Mouse (Mus musculus) brown adipose tissue, adult 24 weeks (tissue): ENCODE data around the gene Igfbp4. TPM values are rescaled to one million over a fixed set of nuclear protein-coding genes. Genes with fewer than 3 reads are reported as not detected.

Experiments used
- H3K27ac ChIP-seq: fragments of 200-500 bp; replicated peaks from 2 replicates; pipeline ENCODE4 v1.5.1; 2012; ENCODE audit warnings: low read depth, mild to moderate bottlenecking, low read length
- H3K4me1 ChIP-seq: fragments of 200-500 bp; 2 replicates; pipeline ENCODE4 v1.6.1; 2012; ENCODE audit warnings: low read length, mixed read lengths; ENCODE audit not compliant: control insufficient read depth, insufficient read depth, insufficient read length
- H3K4me3 ChIP-seq: fragments of 200-500 bp; 2 replicates; pipeline ENCODE4 v1.5.1; 2012; ENCODE audit warnings: low read depth, mild to moderate bottlenecking, low read length, moderate library complexity; ENCODE audit not compliant: insufficient read depth
- polyA plus RNA-seq: library from polyadenylated mRNA; stranded (reverse); fragments of >200 nt; gene quantifications from 2 replicates; pipeline ENCODE4 v1.2.4, GENCODE M21; 2012; ENCODE audit not compliant: missing spikeins, insufficient read depth, insufficient read length

Gene Igfbp4
- 63.5 and 77.4 TPM in 2 replicates for polyA plus RNA-seq

- Histone ChIP-seq H3K4me1 (peaks cover 22% of the 10 kb centered on the region), H3K27ac (peak within 1 kb of the TSS; percentile 94), H3K4me3 (peak within 1 kb of the TSS; percentile 65)
Measured at GRCm38 (mm10) chr11:99041051-99041729, at the start of gene Igfbp4. Igfbp4 (plus strand) TSS chr11:99041244.

- Histone ChIP-seq H3K4me1 (no peaks in the 10 kb centered on the region), H3K4me3 (no peak overlapping the region), H3K27ac (no peak overlapping the region)
Measured at GRCm38 (mm10) chr11:98995987-98996386, 45.1 kb upstream of the Igfbp4 start.

GRCm38 (mm10) chr11:98997659-98998058 is 43.4 kb upstream of the Igfbp4 start:
- H3K4me1 ChIP-seq: no peaks in the 10 kb centered on the region
- H3K27ac ChIP-seq: no peak overlapping the region
- no peak overlapping the region for H3K4me3 ChIP-seq

- Histone ChIP-seq H3K4me1 (no peaks in the 10 kb centered on the region), H3K27ac (no peak overlapping the region), H3K4me3 (no peak overlapping the region)
Measured at GRCm38 (mm10) chr11:98998776-98999175, 42.3 kb upstream of the Igfbp4 start.

GRCm38 (mm10) chr11:98999243-98999642 is 41.8 kb upstream of the Igfbp4 start:
- Histone ChIP-seq H3K4me1 (no peaks in the 10 kb centered on the region), H3K4me3 (no peak overlapping the region), H3K27ac (no peak overlapping the region)

- H3K4me3 ChIP-seq: no peak overlapping the region
- no peak overlapping the region for H3K27ac ChIP-seq
- no peaks in the 10 kb centered on the region for H3K4me1 ChIP-seq
Measured at GRCm38 (mm10) chr11:99006788-99007187, 34.3 kb upstream of the Igfbp4 start.

GRCm38 (mm10) chr11:99010124-99010523 is 30.9 kb upstream of the Igfbp4 start:
- no peak overlapping the region for H3K4me3 ChIP-seq
- no peak overlapping the region for H3K27ac ChIP-seq
- H3K4me1 ChIP-seq: no peaks in the 10 kb centered on the region

GRCm38 (mm10) chr11:99010706-99011105 is 30.3 kb upstream of the Igfbp4 start:
- H3K4me3 ChIP-seq: no peak overlapping the region
- H3K4me1 ChIP-seq: no peaks in the 10 kb centered on the region
- no peak overlapping the region for H3K27ac ChIP-seq

GRCm38 (mm10) chr11:99013856-99014255 is 27.2 kb upstream of the Igfbp4 start:
- Histone ChIP-seq H3K27ac (no peak overlapping the region), H3K4me3 (no peak overlapping the region), H3K4me1 (no peaks in the 10 kb centered on the region)

GRCm38 (mm10) chr11:99019844-99020243 is 21.2 kb upstream of the Igfbp4 start:
- Histone ChIP-seq H3K4me1 (no peaks in the 10 kb centered on the region), H3K27ac (no peak overlapping the region), H3K4me3 (no peak overlapping the region)

- no peaks in the 10 kb centered on the region for H3K4me1 ChIP-seq
- H3K27ac ChIP-seq: no peak overlapping the region
- no peak overlapping the region for H3K4me3 ChIP-seq
Measured at GRCm38 (mm10) chr11:99022384-99022933, 18.6 kb upstream of the Igfbp4 start.

GRCm38 (mm10) chr11:99023094-99023493 is 17.9 kb upstream of the Igfbp4 start:
- Histone ChIP-seq H3K4me3 (peak overlapping the region; percentile 74), H3K27ac (no peak overlapping the region)

GRCm38 (mm10) chr11:99023500-99024467 is 17.3 kb upstream of the Igfbp4 start, which contains the start of gene Top2a:
Top2a (minus strand) TSS chr11:99024189.
- Histone ChIP-seq H3K4me1 (no peaks in the 10 kb centered on the region), H3K27ac (no peak within 1 kb of the TSS), H3K4me3 (peak within 1 kb of the TSS; percentile 74)

More at GRCm38 (mm10) chr11:99023094-99023493, 17.9 kb upstream of the Igfbp4 start:
- H3K4me1 ChIP-seq: no peaks in the 10 kb centered on the region

- Histone ChIP-seq H3K27ac (no peak overlapping the region), H3K4me3 (peak overlapping the region; percentile 52), H3K4me1 (no peaks in the 10 kb centered on the region)
Measured at GRCm38 (mm10) chr11:99024468-99025134, 16.4 kb upstream of the Igfbp4 start.

GRCm38 (mm10) chr11:99025878-99026277 is 15.2 kb upstream of the Igfbp4 start:
- Histone ChIP-seq H3K4me1 (no peaks in the 10 kb centered on the region), H3K27ac (no peak overlapping the region), H3K4me3 (no peak overlapping the region)
